Mouse (Mus musculus): Measurements from ENCODE around the gene Itga5.
A peak's percentile ranks its signal among the peaks of the same experiment; 100 is the strongest.

Itga5 gene

DNA sequence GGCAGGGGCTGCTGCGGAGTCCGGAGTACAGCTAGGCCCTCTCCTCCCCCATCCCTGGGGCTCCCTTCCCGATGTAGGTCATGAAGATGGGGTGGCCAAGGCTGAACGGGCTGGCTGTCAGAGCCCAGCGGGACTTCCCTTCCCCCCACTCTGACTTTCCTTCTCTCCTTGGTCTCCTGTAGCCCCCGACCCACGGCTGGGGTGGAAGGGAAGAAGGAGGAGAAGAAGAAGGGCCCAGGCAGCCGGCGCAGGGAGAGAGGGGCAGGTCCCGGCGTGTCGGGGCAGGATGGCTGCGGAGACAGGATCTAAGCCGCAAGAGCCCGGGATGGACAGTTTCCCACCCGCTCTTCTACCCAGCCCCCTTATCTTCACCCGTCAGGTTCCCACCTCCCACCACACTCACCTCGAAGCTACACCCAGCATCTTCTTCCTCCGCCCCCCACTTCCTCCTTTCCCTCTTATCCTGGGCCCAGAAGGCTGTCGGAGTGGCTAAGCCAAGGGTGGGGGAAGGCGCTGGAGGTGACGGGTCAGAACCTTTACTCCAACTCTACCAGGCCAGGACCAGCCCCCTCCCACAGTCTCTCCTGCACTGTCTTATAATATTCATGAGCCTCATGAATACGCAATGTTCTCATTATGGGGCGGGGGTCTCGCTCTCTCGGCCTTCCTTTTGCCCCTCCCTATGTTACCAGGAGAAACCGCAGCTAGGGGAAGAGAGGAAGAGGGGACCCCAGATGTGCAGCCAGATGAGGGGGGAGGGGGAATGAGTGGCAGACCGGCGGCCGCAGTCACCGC, 27.2 kb downstream of the Itga5 start:
- peak in 1 of 2 experiments; percentile 52 for DNase-seq

DNA sequence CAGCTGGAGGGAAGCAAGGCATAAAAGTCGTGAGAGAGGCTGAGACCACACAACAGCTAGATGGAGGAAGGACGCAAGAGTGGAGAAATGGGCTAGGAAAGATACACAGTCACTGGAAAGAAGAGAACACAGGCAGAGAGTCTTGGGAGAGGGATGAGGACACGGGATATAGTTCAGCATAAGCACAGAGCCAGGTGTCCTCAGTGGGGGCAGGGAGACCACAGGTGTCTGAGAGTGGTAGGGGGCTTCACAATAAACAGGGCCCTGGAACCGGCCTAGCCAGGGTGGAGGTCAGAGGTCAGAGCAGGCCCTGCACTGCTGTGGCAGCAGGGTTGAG, 27.8 kb downstream of the Itga5 start:
- no peak for DNase-seq

DNA sequence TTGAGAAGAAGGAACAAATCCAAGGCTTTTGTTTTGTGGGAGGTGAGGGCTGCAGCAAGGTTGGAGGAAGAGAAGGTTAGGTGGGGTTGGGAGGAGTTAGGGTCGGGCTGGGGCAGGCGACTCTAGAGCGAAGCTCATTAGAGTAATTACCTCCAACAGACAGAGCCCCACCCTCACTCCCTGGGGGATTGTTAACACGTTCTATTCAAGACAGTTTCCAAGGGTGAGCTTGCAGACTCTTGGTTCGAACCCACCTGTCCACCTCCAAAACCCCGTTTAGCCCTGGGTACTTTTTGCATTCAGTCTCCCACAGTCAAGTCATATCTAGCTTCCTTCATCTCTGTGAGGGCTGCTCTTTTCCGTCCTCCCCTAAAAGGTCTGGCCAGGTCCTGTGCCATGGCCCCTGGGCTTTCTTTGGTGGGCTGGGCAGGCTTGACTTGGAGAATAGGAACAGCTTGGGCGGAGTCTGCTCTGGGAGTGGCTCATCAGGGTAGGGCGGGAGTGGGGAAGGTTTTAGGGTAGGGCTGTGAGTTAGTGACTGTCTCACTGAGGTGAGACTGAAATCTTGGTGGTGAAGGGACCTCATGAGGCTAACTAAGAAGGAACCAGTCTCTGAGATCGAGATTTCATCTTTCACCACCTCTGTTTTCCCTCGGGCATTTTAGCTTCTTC, 29.4 kb downstream of the Itga5 start:
- DNase-seq, result no peak

DNA sequence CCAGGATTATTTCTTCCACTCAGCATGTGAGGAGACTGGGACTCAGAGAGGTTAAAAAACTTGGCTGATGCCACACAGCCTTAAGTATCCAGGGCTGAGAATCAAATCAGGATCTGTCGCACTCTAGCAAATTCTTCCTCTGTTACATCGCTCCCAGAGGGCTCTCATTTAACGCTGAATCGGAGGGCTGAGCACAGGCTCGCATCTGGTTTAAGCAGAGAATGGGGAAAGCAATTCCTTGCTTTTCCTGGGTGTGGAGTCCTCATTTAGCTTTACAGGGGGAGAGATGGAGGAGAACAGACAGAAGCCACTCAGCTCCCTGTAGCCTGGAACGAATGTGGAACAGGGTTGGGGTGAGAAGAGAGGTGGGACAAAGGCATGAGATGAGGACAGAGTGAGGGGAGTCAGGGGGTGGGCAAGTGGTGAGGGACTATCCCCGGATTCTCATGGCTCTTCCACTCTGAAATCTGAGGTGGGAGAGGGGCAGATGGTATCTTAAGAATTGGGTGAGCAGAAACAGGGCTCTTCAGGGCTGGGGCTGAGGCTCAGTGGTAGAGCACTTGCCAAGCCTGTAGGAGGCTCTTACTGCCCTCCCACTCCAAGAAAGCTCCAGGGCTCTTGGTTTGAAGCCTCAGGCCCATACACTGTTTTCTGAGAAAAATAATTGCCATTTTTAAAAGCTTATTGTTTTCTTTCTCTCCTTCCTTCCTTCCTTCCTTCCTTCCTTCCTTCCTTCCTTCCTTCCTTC, 30.9 kb downstream of the Itga5 start:
- DNase-seq, result no peak

DNA sequence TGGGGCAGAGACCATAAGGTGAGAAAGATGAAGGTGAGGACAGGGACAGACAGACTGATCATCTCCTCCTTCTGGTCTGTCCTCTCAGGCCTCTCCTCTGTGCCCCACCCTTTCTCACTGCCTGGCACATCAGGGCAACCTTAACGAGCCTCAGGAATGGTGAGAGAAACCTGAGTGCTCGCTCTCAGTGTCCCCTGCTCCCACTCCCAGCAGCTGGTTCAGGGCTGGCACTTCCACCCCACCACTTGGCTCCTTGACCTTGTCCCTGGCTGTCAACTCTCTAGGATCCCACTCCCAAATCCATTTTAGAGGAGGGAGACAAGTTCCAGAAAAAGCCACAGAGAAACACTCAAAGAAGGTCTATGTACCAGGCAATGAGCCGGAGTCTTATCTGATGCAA, 31.5 kb downstream of the Itga5 start:
- no peak for DNase-seq

DNA sequence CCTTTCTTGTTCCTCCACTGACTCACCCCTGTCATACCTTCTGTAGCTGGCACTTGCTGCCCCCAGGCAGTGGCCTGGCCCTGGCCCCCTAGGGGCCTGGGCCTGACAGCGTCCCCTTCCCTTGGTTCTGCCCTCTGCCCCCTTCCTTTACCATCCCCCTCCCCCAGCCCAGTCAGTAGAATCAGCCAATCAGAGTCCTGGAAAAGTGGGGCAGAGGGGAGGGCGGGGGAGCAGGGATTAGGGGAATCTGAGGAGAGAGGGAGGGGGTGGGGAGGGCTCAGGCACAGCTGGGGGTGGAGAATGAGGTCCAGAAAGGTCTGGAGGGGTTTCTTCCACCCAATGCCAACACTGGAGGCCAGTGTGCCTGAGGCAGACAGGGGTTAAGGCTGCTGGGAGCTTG, 32.4 kb downstream of the Itga5 start:
- DNase-seq, result no peak

DNA sequence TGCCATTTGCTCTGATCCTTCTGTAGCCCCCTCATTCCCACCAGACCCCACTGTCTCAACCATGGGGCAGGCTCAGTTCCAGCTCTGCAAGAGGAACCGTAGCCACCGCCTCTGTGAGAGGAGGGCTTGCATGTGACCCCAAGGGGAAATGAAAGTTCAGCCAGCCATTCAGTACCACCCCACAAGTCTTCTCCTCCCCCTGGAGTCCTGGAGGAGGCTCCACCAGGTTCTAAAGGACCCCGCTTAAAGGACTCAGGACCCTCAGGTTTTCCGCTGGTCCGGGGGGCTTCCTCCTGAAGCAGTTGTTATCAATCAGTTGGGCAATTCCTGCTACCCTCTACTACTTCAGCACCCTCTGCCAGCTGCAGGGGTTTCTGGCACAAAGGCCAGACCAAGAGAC, 32.8 kb downstream of the Itga5 start:
- no peak for DNase-seq

DNA sequence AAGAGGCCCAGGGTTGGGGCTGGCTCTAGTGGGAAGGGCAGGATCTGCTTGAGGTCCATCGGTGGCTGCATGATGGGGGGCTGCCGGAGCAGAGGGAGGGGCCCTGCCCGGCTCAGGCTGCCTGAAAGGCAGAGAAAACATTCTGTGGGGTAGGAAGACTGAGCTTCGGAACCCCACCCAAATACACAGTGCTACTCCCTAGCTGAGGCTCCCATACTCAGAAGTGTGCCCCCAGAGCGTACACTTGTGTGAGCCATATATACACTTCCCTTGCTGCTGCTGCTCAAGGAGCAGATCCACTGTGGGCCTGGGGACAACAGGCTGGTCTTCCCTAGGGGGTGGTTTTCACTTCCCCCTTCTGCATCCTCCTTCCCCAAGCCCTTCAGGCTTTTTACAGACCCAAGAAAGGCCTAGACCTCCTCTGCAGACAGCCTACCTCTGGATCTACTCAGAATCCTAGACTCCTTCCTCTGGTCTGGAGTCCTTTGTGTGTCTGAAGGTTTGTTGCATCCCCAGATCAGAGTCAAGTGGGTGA, 33.4 kb downstream of the Itga5 start:
- no peak for DNase-seq

DNA sequence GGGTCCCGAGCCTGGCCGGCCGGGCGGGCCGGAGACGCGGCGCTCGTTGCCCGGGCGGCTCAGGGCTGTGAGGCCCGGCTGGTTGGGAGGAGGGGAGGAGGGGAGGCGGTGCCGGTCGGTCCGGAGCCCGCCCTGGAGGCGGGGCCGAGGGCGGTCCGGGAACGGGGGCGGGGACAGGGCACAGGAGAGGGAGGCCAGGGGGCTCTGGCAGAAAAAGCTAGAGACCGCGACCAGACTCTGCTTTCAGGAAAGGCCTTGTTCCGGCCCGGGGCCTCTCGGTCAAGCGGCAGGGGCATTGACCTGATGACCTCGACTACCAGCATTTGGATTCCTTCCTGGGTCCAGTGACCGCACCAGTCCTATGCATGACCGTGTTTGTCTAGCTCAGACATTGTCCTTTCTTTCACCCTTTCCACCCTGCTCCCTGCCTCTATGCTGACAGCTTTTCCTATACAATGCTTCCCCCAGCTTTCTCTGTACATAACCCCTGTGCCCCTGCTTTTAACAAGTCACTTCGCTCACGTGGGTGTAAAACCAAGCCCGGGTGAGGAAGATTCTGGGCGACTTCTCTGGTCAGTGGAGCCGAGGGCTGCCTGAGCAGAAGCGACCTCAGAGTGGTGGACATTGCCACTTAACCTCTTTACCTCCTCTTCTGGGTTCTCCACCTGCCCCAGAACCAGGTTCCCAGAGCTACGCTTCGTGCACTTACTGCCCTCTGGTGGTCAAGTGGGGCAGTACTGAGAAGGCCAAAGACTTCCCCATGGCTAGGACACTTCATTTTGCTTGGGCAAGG, 42.9 kb downstream of the Itga5 start:
- peak; percentile 62 to 64 for DNase-seq

DNA sequence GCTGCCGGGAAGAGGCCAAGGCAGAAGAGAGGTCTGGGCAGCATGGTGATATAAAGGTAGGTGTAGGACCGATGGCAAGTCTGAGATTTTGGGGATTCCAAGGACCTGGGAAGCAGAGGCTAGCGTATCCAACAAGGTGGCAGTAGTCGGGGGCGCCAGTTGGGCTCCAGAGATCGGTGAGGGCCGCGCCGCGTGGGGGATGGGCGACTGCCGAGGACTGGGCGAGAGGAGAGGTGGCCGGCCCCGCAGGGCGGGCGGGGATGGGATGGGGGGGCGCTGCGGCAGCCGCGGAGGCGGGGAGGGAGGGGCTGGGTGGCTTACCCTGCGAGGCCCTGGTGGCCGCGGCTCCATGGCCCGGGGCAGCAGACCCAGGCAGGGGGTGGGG, 43.5 kb downstream of the Itga5 start:
- DNase-seq, result peak in 1 of 2 experiments; percentile 41

DNA sequence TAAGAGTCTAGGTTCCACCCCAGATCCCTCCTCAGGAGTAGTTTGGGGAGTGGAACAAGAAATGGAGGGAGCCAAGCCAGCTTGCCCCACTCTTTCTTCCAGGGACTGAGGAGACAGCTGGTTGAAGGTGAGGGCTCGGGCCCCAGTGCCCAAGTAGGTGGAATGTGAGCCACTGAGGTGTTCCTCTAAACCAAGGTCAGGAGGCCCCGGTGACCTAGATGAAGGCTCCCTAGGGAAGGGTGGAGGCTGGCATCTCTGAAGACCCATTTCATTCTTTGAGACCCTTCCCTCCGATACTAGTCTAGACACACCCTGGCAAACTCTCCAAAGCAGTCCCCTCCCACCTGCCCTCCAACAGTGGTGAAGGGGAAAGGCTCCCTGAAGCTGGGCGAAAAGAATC, 44.2 kb downstream of the Itga5 start:
- no peak for DNase-seq

DNA sequence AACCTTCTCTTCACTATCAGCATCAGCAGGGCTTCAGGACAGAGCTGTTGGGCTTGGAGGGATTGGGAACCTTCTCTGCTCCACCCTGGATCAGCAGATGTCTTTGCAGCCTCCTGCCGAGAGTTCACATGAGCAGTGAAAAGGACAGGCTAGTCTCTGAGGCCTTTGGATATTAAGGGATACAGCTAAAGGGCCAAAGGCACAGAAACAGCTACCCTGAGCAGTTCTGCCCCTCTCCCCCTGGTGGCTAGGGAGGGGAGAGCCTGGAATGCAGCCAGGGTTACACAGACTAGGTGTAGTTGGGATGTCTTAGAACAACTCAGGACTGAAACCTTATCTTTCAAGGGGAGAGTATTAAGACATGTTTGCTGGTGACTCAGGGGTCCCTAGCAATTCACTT, 45.5 kb downstream of the Itga5 start:
- DNase-seq, result no peak

DNA sequence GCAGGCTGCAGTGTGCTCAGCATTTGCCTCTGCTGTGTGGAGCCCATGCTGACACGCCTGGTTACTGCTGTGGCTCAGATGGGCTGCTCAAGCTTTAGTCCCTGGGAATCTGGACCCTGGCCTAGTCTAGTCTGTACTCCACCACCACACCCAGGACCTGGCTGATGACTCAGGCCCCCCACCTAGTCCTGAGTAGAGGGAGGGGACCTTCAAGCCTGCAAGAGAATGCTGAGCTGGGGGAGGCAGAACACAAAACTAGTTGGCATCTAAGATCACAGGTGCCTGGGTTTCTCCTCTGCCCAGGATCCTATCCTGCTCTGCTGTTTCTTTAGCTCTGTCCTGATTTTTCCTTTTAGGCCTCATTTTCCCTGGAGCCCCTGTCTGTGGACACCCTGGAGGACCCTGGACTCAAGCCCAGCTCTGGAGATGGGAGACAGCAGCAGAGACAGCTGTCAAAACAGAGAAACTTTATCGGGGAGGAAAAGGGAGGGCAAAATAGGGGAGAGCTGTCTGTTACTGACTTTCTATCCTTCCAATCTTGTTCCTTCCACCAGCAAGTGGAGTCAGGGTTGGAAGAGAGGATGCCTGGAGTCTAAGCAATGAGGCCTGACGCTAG, 48.3 kb downstream of the Itga5 start:
- DNase-seq, result no peak

DNA sequence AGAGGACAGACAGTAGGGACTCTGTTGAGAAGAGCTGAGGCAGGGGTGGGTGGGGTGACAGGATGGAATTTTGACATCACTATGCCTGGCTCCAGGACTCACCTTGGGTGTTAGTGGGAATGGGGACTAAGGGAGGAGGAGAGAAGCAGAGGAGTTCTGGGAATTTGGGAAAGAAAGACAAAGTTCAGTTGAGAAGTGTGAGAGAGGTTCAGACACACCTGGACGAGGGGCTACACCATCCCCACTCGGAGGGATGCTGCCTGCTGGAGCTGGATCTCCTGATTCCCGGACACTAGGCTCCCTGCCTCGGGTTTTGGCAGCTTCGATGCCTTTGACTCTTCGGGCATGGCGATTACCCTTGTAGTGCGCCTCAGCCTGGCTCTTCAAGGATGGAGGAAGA, 48.8 kb downstream of the Itga5 start:
- DNase-seq, result no peak

DNA sequence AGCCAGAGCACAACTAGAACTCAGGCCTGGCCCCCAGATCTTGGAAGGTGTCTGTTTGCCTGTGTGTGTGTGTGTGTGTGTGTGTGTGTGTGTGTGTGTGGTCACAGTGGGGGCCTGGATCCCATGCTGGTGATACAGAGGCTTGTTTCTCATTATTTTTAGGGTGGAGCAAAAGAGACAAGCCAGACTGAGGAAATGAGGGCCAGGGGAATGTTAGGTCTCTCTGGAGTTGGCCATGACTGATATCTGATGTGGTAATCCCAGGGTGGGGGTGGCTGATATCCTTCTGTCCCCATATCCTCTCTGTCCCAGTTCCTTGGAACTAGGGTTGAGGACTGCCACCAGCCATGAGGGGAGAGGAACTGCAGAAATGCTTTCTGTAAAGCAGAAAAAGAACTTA, 49.4 kb downstream of the Itga5 start:
- DNase-seq, result no peak

DNA sequence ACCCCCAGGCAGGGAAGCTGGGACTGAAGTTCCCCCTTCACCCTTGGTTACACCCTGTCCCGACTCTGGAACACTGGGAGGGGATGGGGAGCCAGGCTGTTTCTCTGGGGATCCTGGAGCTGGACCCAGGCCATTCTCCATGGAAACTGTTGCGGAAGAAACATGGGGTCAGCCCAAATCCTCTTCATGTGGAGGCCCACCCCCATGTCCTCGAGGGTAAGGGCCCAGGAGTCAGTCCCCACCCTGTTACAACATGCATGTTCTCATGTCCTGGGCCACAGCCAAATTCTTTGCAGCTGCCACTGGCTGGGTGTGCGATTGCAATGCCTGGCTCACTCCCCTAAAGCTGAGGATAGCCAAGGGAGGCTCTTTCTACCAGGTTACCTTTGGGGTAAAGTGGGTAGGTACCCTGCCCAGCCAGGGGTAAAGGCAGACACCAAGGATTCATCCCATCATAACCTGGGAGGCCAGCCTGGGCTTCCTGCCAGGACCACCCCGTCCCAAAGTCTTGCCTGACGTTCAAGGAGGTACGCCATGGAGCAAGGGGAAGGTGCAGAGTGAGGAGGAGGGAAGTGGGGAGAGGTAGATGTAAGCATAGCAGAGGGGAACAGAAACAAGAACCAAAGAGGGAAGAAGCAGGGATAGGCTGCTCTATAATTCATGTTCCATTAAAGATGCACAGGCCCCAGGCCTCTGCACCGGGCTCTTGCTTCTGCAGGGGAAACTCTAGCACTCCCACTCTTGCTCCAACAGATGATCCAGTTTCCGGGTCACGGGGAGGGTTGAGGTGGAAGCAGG, 50.4 kb downstream of the Itga5 start:
- DNase-seq, result no peak

DNA sequence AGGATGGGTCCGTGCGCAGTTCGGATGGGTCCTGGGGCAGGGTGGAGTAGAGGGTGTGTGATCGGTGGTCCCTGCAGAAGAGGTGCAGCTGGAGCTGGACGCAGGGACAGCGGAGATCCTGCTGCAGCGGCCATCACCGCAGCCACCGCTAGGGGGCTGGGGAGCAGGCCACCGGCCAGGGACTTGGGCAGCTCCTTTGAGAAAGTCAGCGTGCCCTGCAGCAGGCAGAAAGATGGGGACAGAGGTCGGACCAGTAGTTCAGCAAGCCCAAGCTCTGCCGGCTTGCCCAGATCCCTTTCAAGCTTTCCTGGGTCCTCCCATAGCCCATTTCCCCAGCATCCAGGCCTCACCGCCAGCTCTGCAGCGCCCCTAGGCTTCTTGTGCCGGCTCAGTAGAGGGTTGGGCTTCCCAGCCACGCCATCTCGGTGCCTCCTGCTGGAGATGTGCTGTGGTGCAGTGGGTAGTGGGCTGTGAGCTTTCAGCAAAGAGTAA, 51.5 kb downstream of the Itga5 start:
- no peak for DNase-seq

DNA sequence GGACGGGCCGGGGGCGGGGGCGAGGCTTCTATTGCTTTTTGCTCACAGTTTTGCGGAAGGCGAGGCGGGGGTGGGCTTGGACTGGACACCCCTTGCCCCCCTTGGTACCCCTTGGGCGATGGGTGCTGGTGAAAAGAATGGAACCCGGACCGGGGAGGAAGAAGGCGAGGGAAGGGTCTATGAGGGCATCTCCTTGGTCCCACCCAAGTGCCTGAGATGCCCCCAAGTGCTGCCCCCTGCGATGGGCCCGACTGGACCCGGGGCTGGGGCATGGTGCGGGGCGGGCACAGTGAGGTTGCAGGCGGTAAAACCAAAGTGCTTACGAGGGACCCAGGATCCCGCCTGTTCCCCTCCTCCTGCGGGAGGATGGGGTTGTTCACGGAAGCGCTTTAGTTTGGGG, 52.4 kb downstream of the Itga5 start:
- DNase-seq, result no peak

DNA sequence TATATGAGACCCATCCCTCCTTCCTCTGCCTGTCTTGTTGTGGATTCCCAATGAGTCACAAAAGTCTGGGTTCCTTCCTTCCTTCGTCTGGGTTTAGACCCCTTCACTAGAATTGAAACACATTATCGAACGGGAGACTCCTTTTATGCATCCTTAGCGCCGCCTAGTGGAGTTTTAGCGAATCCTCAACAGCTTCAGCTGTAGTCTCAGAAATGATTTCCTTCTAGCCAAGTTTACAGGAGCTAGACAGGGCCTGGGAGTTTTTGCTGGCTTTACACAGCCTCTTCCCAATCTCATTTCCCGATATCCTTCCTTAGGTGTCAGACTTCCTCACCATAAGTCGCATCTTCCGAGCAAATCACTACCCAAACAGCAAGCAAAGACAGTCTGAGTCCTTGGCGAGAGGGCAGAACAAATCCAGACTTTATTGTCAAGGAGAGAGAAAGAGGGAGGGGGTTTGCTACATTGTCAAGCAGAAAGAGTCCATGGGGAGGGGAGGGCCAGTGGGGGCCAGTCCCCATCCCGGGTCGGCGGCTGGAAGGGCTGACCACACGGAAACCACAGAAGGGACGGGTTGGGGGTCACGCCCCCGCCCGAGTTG, 53.0 kb downstream of the Itga5 start:
- no peak for DNase-seq

DNA sequence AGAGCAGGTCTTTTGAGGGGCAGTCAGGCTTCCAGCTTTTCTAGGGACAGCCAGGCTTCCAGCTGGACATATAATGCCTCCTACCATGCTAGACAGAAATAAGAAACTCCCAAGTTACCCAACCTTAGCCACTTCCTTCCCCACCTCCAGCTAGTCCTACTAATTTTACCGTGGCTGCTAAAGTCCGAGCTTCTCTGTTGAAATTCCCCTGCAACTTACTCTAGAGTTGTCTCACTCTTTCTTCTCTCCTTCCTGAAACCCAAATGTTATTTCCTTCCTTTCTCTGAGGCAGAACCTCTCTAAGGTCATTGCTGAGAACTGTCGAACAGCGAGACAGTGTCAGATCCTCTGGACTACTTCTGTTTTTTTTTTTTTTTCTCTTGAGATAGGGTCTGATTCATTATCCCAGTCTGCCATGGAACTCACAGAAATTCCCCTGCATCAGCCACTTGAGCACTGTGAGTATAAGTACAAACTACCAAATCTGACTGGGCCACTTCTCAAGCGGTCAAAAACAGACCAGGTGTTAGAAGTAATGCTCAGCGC, 56.1 kb downstream of the Itga5 start, which contains the start of gene Gpr84:
Gene Gpr84 (minus strand): TSS at position 248 of the 546 bp plus-strand sequence.
- no peak for DNase-seq

All from thymus, adult 18-20 months (tissue).